Mouse (Mus musculus) midbrain, embryonic 13.5 days (tissue): ENCODE measurements around the gene Wnt7a. TPM values are rescaled to one million over a fixed set of nuclear protein-coding genes. Genes with fewer than 3 reads are reported as not detected.

ENCODE experiments used
- ATAC-seq: fragments of 200-750 bp; cut with Nextera tagmentation; 2 replicates; pipeline ENCODE4 v1.8.0; 2017; ENCODE audit warnings: mild to moderate bottlenecking, moderate TSS enrichment, moderate library complexity
- H3K27ac ChIP-seq: fragments of 300-500 bp; sonication (generic); 2 replicates; pipeline ENCODE4 v1.5.1; 2015; ENCODE audit warnings: inconsistent platforms, mild to moderate bottlenecking, moderate library complexity
- H3K27me3 ChIP-seq: fragments of 300-500 bp; sonication (generic); 2 replicates; pipeline ENCODE4 v1.6.1; 2015; ENCODE audit warnings: mild to moderate bottlenecking, inconsistent platforms
- H3K36me3 ChIP-seq: fragments of 300-500 bp; sonication (generic); 2 replicates; pipeline ENCODE4 v1.6.1; 2015; ENCODE audit warnings: mild to moderate bottlenecking, inconsistent platforms
- H3K4me1 ChIP-seq: fragments of 300-500 bp; sonication (generic); replicated peaks from 2 replicates; pipeline ENCODE4 v1.6.1; 2015; ENCODE audit warnings: inconsistent platforms
- H3K4me2 ChIP-seq: fragments of 300-500 bp; sonication (generic); replicated peaks from 2 replicates; pipeline ENCODE4 v1.6.1; 2015; ENCODE audit warnings: moderate library complexity, mild to moderate bottlenecking, inconsistent platforms
- H3K4me3 ChIP-seq: fragments of 300-500 bp; sonication (generic); replicated peaks from 2 replicates; pipeline ENCODE4 v1.5.1; 2015; ENCODE audit warnings: mild to moderate bottlenecking, inconsistent platforms
- H3K9ac ChIP-seq: fragments of 300-500 bp; sonication (generic); replicated peaks from 2 replicates; pipeline ENCODE4 v1.6.1; 2015; ENCODE audit warnings: mild to moderate bottlenecking, inconsistent platforms
- H3K9me3 ChIP-seq: fragments of 300-500 bp; sonication (generic); 2 replicates; pipeline ENCODE4 v1.6.1; 2016; ENCODE audit warnings: mild to moderate bottlenecking, inconsistent platforms
- WGBS: fragments of 180-500 bp; shearing (Covaris S2); methylation state at CpG from one replicate; pipeline ENCODE4 v1.1.7; 2015; 5-methylcytosine and 5-hydroxymethylcytosine counted together
- polyA plus RNA-seq: library from polyadenylated mRNA; unstranded; fragments of >200 nt; fragmentation: Nextera tagmentation; extraction: Ambion mirVana; gene quantifications from 2 replicates; pipeline ENCODE4 v1.2.1, GENCODE M21; 2015

Wnt7a gene
- polyA plus RNA-seq, result 9.4 and 9.9 TPM in 2 replicates

- peak within 1 kb of the TSS; percentile 94 for H3K4me2 ChIP-seq
- ATAC-seq, result peak; percentile 65
- peak within 1 kb of the TSS; percentile 61 for H3K27ac ChIP-seq
- peak within 1 kb of the TSS; percentile 66 for H3K4me3 ChIP-seq
- peaks cover 25% of the 10 kb centered on the region for H3K4me1 ChIP-seq
- peak within 1 kb of the TSS; percentile 74 for H3K9ac ChIP-seq
- under 1% methylated on average over 45 of the region's 51 CpGs for WGBS
- peaks cover 72% of the 10 kb centered on the region for H3K27me3 ChIP-seq
- H3K36me3 ChIP-seq, result peaks cover 13% of the 10 kb centered on the region
- H3K9me3 ChIP-seq, result no peaks in the 10 kb centered on the region
These were observed at the start of gene Wnt7a for GRCm38 (mm10) chr6:91410961-91411368. Wnt7a (minus strand) TSS chr6:91411363.

DNA sequence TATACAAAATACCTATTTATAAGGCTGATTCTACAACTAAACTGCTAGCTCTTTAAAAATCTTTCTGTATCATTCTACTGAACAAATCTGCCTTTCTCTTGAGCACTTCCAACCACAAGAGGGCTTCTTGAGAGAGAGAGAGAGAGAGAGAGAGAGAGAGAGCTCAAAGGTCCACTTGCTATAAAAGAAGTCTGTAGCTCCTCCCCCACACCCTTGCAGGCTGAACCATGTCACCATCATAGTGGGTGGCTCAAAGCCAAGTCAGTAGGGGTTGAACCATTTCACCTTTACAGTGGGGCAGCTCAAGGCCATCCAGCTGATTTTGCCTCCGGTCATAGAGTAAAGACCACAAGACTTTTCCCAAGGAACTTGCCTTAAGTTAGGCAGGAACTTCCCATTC, 48.3 kb upstream of the Wnt7a start:
- H3K4me2 ChIP-seq, result no peak overlapping the region
- H3K9me3 ChIP-seq, result no peaks in the 10 kb centered on the region
- H3K27ac ChIP-seq, result no peak overlapping the region
- H3K9ac ChIP-seq, result no peak overlapping the region
- H3K4me1 ChIP-seq, result no peaks in the 10 kb centered on the region
- WGBS, result 88% methylated on average over 1 of the region's 1 CpGs
- peaks cover 19% of the 10 kb centered on the region for H3K36me3 ChIP-seq
- no peaks in the 10 kb centered on the region for H3K27me3 ChIP-seq
- ATAC-seq, result no peak
- no peak overlapping the region for H3K4me3 ChIP-seq

- Histone ChIP-seq H3K9me3 (no peaks in the 10 kb centered on the region), H3K27me3 (no peaks in the 10 kb centered on the region), H3K4me1 (no peaks in the 10 kb centered on the region), H3K9ac (no peak overlapping the region), H3K4me3 (no peak overlapping the region), H3K27ac (no peak overlapping the region), H3K36me3 (no peaks in the 10 kb centered on the region), H3K4me2 (no peak overlapping the region)
- no peak for ATAC-seq
- WGBS, result 73% methylated on average over 5 of the region's 5 CpGs
These were observed 43.4 kb upstream of the Wnt7a start for GRCm38 (mm10) chr6:91454546-91454945.

- no peak overlapping the region for H3K27ac ChIP-seq
- ATAC-seq, result no peak
- no peak overlapping the region for H3K9ac ChIP-seq
These were observed 40.9 kb upstream of the Wnt7a start for GRCm38 (mm10) chr6:91452056-91452455.

DNA sequence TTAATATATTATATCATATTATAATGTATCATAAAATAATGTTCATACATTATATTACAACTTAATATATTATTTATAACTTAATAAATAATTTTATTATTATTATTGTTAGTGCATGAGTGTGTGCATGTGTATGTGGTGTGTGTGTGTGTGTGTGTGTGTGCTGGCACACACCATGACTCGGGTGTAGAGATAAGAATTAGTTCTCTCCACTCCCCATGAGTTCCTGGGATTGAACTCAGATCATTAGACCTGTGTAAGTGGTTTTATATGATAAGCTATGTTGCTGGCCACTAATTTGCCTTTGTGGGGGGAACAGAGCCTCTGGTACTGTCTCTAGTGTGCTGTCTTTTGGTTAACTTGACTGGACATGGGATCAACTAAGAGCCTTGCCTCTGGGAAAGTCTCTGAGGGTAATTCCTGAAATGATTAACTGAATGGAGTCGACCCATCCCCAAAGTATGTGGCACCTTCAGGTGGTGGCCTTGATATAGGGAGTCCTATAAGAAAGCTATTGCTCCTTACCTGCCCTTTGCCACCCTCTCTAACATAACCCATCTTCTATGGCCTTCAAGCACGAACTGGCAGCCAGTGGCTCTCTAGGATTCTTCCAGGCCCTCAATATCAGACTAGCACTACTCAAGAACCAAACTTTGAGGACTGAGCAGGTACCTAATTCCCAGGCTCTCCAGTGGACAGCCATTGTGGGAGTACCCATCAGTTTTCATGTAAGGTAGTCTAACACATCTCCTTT, 38.5 kb upstream of the Wnt7a start:
- no peaks in the 10 kb centered on the region for H3K4me1 ChIP-seq
- peaks cover 6% of the 10 kb centered on the region for H3K27me3 ChIP-seq
- ATAC-seq, result no peak
- no peak overlapping the region for H3K27ac ChIP-seq
- no peak overlapping the region for H3K4me3 ChIP-seq
- no peak overlapping the region for H3K4me2 ChIP-seq
- H3K36me3 ChIP-seq, result no peaks in the 10 kb centered on the region
- 59% methylated on average over 3 of the region's 3 CpGs for WGBS
- H3K9me3 ChIP-seq, result no peaks in the 10 kb centered on the region
- H3K9ac ChIP-seq, result no peak overlapping the region

More at GRCm38 (mm10) chr6:91452056-91452455, 40.9 kb upstream of the Wnt7a start:
- Histone ChIP-seq H3K9me3 (no peaks in the 10 kb centered on the region), H3K36me3 (no peaks in the 10 kb centered on the region), H3K4me2 (no peak overlapping the region), H3K4me3 (no peak overlapping the region), H3K27me3 (peaks cover 6% of the 10 kb centered on the region), H3K4me1 (no peaks in the 10 kb centered on the region)
- WGBS, result 59% methylated on average over 1 of the region's 1 CpGs

- Histone ChIP-seq H3K4me3 (no peak overlapping the region), H3K9ac (no peak overlapping the region), H3K4me1 (peaks cover 9% of the 10 kb centered on the region), H3K36me3 (no peaks in the 10 kb centered on the region), H3K9me3 (no peaks in the 10 kb centered on the region), H3K4me2 (no peak overlapping the region), H3K27ac (no peak overlapping the region), H3K27me3 (peaks cover 6% of the 10 kb centered on the region)
- WGBS, result 79% methylated on average over 3 of the region's 3 CpGs
- no peak for ATAC-seq
These were observed 34.2 kb upstream of the Wnt7a start for GRCm38 (mm10) chr6:91445316-91445715.

DNA sequence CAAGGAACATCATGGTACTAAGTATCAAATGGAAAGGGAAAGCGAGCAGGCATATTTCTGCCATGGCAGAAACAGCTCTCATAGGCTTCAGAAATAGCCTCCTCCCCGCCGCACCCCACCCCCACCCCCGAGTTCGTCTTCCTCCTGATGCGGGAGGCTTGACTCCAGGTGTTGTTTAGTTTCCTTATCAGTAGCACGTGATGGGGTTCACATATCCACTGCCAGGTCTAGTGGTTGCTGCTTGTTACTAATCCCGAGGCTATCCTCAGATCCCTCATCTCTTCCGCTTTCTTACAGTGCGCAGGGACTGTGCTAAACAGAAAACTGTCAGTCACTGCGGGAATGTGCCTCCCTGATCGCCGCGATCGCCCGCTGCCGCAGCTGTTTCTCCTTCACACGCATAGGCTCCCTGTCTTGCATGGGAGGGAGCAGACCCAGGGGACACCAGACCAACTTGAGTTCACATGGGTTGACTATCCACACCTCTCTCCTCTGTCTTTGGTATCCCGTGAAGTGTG, 30.0 kb upstream of the Wnt7a start:
- no peaks in the 10 kb centered on the region for H3K9me3 ChIP-seq
- peak overlapping the region; percentile 77 for H3K27ac ChIP-seq
- H3K27me3 ChIP-seq, result peaks cover 23% of the 10 kb centered on the region
- peak overlapping the region; percentile 66 for H3K4me3 ChIP-seq
- ATAC-seq, result peak; percentile 73
- WGBS, result 4% methylated on average over 19 of the region's 19 CpGs
- peak overlapping the region; percentile 74 for H3K9ac ChIP-seq
- no peaks in the 10 kb centered on the region for H3K36me3 ChIP-seq
- H3K4me1 ChIP-seq, result peaks cover 10% of the 10 kb centered on the region
- H3K4me2 ChIP-seq, result peak overlapping the region; percentile 95

- no peaks in the 10 kb centered on the region for H3K36me3 ChIP-seq
- H3K9me3 ChIP-seq, result no peaks in the 10 kb centered on the region
- H3K27me3 ChIP-seq, result peaks cover 24% of the 10 kb centered on the region
- H3K4me3 ChIP-seq, result peak overlapping the region; percentile 66
- H3K9ac ChIP-seq, result peak overlapping the region; percentile 74
- WGBS, result 2% methylated on average over 30 of the region's 30 CpGs
- H3K27ac ChIP-seq, result peak overlapping the region; percentile 77
- ATAC-seq, result peak; percentile 94
- H3K4me2 ChIP-seq, result peak overlapping the region; percentile 95
- H3K4me1 ChIP-seq, result peaks cover 10% of the 10 kb centered on the region
These were observed 29.4 kb upstream of the Wnt7a start for GRCm38 (mm10) chr6:91440474-91441144.

DNA sequence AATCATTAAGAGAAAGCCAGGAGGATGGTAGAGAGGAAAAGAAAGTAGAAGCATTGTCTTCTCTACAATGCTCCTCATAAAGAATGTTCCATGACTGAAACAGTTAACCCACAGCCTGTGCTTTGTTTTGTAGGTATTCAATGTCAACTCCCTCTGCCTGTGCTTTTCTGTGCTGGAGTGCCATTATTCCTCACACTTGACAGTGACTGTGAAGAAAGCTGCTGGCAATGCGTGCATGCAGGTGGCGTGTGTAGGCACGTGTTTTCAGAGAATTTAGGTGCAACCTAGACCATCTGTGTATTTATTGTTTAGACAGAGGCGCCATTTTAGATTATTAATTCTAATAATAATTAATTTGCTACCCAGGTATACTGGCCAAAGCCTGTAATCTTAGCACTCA, 13.0 kb upstream of the Wnt7a start:
- Histone ChIP-seq H3K4me2 (no peak overlapping the region), H3K4me1 (no peaks in the 10 kb centered on the region), H3K9me3 (no peaks in the 10 kb centered on the region), H3K27me3 (peaks cover 14% of the 10 kb centered on the region), H3K36me3 (no peaks in the 10 kb centered on the region), H3K9ac (no peak overlapping the region), H3K4me3 (no peak overlapping the region), H3K27ac (no peak overlapping the region)
- 62% methylated on average over 4 of the region's 4 CpGs for WGBS
- no peak for ATAC-seq

- Histone ChIP-seq H3K4me2 (no peak overlapping the region), H3K9me3 (no peaks in the 10 kb centered on the region), H3K27me3 (peaks cover 25% of the 10 kb centered on the region), H3K9ac (no peak overlapping the region), H3K4me1 (no peaks in the 10 kb centered on the region), H3K36me3 (no peaks in the 10 kb centered on the region), H3K4me3 (no peak overlapping the region), H3K27ac (no peak overlapping the region)
- 78% methylated on average over 4 of the region's 4 CpGs for WGBS
- ATAC-seq, result no peak
These were observed 10.5 kb upstream of the Wnt7a start for GRCm38 (mm10) chr6:91421629-91422028.

DNA sequence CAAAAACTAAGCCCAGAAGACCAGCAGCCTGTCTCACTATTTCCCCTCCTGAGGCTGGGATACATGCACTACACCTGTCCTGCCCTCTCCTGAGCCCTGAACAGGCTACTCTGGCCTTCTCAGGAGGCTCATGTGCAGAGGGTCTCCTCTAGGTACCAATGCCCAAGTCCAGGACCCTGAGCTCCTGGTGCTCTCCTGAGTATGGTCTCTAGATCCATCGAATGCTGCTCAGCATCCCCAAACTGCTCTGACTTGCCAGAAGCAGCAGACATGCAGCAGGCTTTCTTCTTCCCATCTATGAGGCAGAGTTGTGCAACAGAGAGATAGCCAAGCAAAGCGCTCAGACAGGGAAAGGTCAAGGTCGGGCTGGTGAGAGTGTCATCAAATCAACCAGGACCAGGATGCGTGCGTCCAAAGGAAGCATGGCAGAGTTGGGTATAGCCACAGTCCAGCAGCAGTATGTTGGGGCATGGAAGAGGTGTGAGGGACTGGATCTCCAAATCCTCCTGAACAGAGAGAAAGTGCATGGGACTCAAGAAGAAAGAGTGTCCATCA, 6.2 kb upstream of the Wnt7a start:
- H3K36me3 ChIP-seq, result no peaks in the 10 kb centered on the region
- H3K27me3 ChIP-seq, result peaks cover 58% of the 10 kb centered on the region
- ATAC-seq, result no peak
- WGBS, result 81% methylated on average over 5 of the region's 5 CpGs
- no peak overlapping the region for H3K4me3 ChIP-seq
- H3K4me2 ChIP-seq, result no peak overlapping the region
- no peaks in the 10 kb centered on the region for H3K4me1 ChIP-seq
- H3K27ac ChIP-seq, result no peak overlapping the region
- no peak overlapping the region for H3K9ac ChIP-seq
- H3K9me3 ChIP-seq, result no peaks in the 10 kb centered on the region

DNA sequence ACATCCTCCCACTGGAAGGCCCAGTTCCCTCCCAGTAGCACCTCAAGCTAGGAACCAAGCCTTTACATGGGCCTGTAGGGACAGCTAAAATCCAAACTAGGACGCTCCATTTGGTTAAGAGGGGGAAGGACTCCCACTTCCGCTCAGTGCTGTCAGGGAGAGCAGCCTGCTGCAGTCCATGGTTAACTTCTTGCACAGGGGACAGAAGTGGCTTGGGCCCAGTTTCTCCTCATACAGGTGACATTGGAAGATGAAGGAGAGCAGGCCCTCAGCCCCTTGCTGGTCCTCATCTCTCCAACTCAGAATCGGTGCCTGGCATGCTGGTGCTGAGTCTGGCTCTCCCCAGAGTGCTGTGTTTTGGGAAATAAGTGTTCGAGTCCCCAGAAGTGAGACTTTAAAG, 5.0 kb upstream of the Wnt7a start:
- Histone ChIP-seq H3K27me3 (peaks cover 56% of the 10 kb centered on the region), H3K9me3 (no peaks in the 10 kb centered on the region), H3K4me2 (no peak overlapping the region), H3K36me3 (no peaks in the 10 kb centered on the region), H3K27ac (no peak overlapping the region), H3K4me1 (0 out of 2 replicates have a peak, but pooled peaks cover 2% of the 10 kb centered on the region), H3K9ac (no peak overlapping the region), H3K4me3 (no peak overlapping the region)
- ATAC-seq, result no peak
- 77% methylated on average over 4 of the region's 4 CpGs for WGBS
